Mouse (Mus musculus) small intestine, adult 2 months (tissue): ENCODE results near the gene Mettl14.

Experiments used
- CTCF ChIP-seq: fragments of 200-500 bp; IDR thresholded peaks from 2 replicates; pipeline ENCODE4 v1.5.1; 2012; ENCODE audit warnings: low read depth, mild to moderate bottlenecking, control low read depth, inconsistent platforms, low read length, moderate library complexity, mixed read lengths; ENCODE audit not compliant: insufficient replicate concordance, insufficient read length; ENCODE audit errors: extremely low read depth
- POLR2A ChIP-seq: fragments of 200-500 bp; IDR thresholded peaks from 2 replicates; pipeline ENCODE4 v1.6.1; 2012; ENCODE audit warnings: low read depth, mild to moderate bottlenecking, control low read depth, inconsistent platforms, low read length, moderate library complexity

DNA sequence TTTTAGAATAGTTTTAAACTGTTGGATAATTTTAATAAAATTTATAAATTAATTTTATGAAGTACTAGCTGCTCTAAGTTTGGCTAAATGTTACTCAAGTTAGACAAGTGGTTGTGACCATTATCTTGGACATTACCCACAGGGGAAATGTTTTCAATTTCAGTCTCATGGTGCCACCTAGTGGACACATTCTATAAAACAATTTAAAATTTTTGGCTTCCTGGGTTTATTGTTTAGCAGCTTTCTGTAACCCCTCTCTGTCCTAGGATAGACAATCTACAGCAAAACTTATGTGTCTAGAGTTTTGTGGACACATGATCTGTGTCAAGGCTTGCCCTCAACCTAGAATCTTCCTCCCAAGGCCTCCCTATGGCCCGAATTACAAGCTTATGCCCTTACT, 63.8 kb downstream of the Mettl14 start:
- TF ChIP-seq POLR2A (no peak), CTCF (no peak)
